Mouse (Mus musculus): ENCODE measurements around the gene Eif5a2.

Eif5a2 gene

GRCm38 (mm10) chr3:28780994-28781393 lies at the start of gene Eif5a2:
TSS of gene Eif5a2 (plus strand) at chr3:28781276.
- DNase-seq (ENCODE audit: low read depth): peak; percentile 95

DNA sequence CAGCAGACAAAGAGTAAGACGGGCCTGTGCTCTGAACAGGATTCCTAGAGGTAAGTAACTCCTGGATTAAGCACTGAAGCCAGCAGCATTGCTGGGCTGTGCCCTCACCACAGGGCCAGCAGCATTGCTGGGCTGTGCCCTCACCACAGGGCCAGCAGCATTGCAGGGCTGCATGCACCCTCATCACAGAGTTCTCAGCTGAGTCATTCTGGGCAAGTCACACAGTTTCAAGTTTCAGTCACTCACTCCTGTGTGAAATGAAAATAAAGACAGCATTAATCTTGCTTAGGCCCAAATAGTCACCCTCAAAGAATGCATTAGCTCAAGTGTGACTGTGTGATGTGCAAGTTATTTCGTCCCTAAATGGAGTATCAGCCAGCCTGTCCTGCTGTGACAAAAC lies 46.4 kb upstream of the Eif5a2 start:
- peak; percentile 48 for DNase-seq (ENCODE audit: low read depth)

GRCm38 (mm10) chr3:28736981-28737380 lies 44.1 kb upstream of the Eif5a2 start:
- DNase-seq (ENCODE audit: low read depth): no peak

GRCm38 (mm10) chr3:28740353-28740752 lies 40.7 kb upstream of the Eif5a2 start:
- DNase-seq (ENCODE audit: low read depth): no peak

GRCm38 (mm10) chr3:28743251-28743650 lies 37.8 kb upstream of the Eif5a2 start:
- DNase-seq (ENCODE audit: low read depth): no peak

DNA sequence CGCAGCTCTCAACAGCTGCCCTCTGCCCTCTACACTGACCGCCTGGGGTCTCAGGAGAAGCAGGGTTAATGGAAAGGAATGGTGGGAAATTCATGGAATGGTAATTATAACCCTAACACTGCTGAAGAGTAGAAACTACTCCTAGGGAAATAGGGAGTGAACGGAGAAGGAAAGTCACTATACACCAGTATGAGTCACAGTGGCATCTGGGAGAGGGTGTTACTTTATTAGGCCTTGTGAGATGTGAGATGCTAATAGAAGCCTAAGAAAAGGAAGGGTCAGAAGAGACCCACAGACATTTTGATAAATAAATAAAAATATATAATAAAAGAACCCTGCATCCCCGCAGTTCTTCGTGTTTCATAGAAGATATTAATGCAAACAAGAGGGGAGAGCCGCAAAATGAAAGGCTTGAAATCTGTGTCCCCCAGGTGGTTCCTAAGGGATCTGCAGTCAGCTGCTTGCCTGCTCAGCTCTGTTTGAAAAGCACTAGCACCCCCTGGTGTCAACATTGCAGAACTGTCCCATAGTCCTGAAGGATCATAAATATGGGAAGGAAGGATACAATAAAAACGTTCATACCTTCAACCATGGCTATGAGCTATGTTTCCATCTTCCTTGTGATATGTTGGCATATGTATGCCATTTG lies 35.1 kb upstream of the Eif5a2 start:
- peak; percentile 93 for DNase-seq (ENCODE audit: low read depth)

DNA sequence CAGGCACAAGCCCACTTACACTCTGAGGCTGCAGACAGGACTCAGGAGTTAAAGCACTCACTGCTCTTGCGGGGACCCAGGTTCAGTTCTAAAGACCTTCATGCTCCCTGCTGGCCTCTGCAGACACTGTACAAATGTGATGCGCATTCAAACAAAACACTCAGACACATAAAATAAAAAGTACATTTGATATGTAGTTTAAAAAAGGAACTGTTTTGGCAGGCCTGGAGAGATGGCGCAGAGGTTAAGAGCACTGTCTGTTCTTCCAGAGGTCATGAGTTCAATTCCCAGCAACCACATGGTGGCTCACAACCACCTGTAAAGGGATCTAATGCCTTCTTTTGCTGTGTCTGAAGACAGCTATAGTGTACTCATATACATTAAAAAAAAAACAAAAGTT lies 32.9 kb upstream of the Eif5a2 start:
- no peak for DNase-seq (ENCODE audit: low read depth)

- no peak for DNase-seq (ENCODE audit: low read depth)
These were observed 32.1 kb upstream of the Eif5a2 start for GRCm38 (mm10) chr3:28748956-28749355.

DNA sequence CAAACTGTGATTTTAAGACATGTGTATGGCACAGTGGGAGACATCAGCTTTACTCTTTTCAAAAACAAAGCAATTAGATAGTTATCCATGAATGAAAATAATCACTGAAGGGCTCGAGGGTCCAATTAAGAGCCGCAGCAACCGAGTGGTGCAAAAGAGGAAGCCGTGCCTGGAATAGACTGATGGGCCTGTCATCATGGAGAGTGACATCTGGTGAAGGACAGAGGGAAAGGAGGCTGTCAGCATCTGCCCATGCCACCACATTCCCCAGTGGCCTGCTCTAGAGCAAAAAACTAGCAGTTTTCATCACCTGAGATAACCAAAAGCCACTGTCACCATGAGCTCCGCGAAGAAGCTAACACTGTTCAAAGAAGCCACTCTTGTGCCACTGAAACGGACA lies 25.6 kb upstream of the Eif5a2 start:
- DNase-seq (ENCODE audit: low read depth): no peak

DNA sequence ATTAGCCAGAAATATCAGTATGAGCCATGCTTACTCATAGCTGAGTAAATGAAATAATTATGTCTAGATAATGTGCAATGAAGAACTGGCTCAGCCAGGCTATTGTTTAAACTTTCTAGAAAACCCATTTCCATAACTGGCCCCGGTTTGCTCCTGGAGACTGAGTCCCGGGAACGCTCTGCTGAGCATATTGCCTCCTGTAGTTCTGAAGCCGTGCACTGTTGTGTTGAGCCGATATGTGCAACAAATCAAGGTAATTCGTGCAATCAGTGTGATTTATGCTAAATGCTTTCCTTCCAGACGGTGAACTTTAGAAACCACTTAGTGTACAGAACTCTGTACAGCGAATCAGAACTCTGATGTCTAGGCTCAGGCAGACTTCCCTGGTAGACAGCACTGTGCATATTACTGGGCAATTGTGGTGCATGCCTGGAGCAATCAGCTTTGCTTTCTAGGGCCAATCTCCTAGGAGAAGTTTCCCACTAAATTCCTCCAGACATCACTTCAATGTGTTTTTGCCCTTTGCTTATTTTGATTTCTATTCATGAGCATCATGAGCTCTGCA lies 19.8 kb upstream of the Eif5a2 start:
- peak; percentile 17 for DNase-seq (ENCODE audit: low read depth)

- no peak for DNase-seq (ENCODE audit: low read depth)
These were observed 14.1 kb upstream of the Eif5a2 start for GRCm38 (mm10) chr3:28766935-28767334.

DNA sequence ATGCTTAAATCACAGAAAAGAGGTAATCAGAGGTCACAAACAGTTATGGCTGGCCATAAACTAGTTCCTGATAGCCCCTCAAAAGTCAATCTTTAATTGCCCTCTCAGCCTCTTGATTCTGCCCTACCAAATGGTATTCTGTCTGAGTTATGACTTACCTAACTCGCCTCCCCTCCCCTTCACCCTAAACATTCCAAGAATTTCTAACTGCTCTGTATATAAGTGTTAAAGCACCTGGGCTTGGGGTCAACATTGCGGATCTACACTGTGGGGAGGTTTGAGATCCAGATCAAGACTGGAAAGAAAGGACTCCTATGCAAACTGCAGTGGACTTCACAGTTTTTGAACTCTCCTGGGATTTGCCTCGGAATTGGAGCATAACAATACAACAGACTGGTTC lies 12.9 kb upstream of the Eif5a2 start:
- no peak for DNase-seq (ENCODE audit: low read depth)

DNA sequence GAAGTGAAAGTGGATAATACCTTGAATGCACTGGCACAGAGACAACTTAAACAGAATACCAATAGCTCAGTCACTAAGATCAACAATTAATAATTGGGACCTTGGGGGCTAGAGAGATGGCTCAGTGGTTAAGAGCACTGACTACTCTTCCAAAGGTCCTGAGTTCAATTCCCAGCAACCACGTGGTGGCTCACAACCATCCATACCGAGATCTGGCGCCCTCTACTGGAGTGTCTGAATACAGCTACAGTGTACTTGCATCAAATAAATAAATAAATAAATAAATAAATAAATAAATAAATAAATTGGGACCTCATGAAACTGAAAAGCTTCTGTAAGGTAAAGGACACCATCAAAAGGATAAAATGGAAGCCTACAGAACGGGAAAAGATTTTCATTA lies 8.2 kb upstream of the Eif5a2 start:
- DNase-seq (ENCODE audit: low read depth): peak; percentile 16

DNA sequence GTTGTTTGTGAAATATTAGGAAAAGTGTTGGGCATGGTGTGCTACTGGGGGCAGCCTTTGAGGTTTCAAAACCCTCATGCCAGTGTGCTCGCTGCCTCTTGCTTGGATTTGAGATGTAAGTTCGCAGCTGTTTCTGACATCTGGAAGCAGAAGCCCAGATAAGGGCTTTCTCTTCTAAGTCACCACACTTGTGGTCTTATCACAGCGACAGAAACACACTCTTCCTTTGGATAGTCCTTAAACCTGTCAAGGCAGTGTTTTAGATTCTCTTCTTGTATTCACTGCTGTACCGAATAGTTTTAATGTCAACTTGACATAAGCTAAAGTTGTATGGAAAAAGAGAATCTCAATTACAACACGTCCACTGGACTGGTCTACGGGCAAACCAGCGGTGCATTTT lies 5.7 kb upstream of the Eif5a2 start:
- DNase-seq (ENCODE audit: low read depth): no peak

DNA sequence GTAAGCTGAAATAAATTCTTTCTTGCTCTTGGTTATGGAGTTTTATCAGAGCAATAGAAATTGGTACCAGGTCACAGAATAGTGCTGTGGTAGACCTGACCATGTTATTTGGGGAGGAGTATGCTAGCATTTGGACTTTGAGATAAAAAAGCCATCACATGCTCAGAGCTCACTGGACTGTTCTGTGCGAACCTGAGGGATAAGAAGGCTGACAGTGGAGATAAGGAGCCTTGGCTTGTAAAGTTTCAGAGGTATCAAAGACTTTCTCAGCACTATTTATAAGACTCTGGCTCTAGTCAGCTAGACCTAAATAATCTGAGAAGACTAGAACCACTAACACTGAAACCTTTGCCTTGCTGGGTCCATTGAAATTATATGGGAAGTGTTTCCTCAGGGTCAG lies 5.1 kb upstream of the Eif5a2 start:
- DNase-seq (ENCODE audit: low read depth): no peak

DNA sequence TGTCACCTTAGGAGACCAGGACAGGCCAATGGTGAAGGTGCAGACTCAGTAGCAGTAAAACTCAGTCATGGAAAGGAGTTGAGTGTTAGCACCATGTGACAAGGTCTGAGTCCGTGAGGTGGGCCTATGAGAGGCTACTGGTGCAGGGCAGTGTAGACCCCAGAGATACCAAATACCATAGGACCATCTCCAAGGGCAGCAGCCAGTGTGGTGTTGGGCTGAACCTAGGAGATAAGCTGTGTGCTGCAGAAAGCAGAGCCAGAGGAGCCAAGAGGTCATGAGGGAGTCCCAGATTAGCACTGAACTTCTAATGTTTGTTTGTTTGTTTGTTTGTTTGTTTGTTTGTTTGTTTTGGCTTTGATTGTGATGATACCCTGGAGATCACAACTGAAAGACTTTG lies 4.6 kb upstream of the Eif5a2 start:
- DNase-seq (ENCODE audit: low read depth): no peak

- no peak for DNase-seq (ENCODE audit: low read depth)
These were observed 565 bp upstream of the Eif5a2 start for GRCm38 (mm10) chr3:28780511-28780910.

DNA sequence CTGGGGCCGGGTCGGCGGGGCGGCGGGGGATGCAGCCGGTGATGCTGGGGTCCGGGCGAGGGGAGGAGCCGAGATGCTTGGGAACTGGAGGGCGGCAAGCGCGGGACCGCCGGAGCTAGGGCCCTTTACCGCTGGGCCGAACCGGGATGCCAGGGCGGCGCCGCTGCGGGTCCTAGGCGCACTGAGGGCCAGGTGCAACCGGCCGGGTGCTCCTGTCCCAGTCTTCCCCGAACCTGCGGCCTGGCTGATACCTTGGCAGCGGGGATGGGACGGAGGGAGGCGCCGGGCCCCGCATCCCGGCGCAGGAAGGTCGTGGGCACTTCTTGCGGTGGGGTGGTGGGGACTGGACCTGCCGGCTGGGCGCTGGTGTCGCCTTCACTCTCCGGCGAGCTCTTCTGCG lies 346 bp downstream of the Eif5a2 start:
- no peak for DNase-seq (ENCODE audit: low read depth)

DNA sequence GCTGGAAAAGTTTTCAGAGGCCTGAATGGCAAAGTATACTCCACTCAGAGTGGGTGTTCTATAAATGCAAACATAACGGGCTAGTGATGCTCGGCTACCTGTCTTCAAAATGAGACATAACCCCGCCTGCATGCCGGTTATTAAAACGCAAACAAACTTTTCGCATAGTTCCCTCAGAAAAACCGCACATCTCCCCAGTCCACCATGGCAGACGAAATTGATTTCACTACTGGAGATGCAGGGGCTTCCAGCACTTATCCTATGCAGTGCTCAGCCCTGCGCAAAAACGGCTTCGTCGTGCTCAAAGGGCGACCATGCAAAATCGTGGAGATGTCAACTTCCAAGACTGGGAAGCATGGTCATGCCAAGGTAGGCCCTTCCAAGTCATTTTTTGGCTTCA lies 772 bp downstream of the Eif5a2 start:
- no peak for DNase-seq (ENCODE audit: low read depth)

DNA sequence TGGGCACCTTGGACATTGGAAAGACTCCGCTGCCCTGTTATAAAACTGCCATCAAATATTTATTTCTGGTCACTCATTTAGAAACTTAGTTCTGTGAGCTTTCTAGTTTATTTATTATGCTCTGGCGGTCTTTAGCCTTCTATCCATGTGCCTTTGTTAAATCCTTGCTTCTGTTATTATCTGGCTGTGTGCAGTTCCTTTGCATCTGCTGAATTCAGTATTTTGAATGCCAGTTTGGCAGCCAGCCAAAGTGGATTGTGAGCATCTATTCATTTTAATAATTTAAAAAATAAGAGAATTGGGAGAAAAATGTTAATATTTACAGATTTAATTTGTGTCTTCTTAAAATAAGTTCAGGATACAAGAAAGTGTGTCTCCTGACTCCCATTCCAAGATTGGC lies 3.1 kb downstream of the Eif5a2 start:
- DNase-seq (ENCODE audit: low read depth): no peak

- DNase-seq (ENCODE audit: low read depth): no peak
These were observed 13.8 kb downstream of the Eif5a2 start for GRCm38 (mm10) chr3:28794835-28795234.

- DNase-seq (ENCODE audit: low read depth): peak; percentile 99
These were observed 24.4 kb downstream of the Eif5a2 start, which contains the start of gene Rpl22l1 for GRCm38 (mm10) chr3:28805301-28806097. TSS of gene Rpl22l1 (plus strand) at chr3:28805436.

DNA sequence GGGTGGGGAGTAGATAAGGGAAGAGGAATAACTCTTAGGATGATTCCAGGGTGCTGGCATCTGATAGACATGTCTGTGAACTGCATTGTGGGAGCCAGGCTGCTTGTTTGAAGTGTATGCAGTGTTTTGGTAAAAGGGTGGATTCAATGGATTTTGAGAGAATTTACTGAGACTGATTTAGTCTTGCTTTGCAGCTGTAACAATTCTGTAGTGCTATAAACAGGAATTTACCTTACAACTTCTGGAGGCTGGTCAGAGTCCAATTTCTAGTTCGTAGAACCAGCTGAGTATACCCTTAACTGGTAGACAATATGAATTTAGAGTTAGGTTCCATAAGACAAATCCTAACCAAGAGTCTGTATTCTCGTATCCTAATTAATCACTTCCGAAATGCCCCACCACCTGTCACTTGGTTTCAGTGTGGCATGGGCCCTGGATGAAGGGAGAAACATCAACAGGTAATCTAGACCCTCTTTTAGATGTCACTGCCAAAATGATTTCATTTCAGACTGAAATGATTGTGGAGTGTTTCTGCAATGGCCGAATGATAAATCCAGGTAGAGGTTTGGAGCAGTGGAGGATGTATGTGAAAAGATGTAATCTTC lies 27.1 kb downstream of the Eif5a2 start:
- no peak for DNase-seq (ENCODE audit: low read depth)
